In the genomic region with DNA sequence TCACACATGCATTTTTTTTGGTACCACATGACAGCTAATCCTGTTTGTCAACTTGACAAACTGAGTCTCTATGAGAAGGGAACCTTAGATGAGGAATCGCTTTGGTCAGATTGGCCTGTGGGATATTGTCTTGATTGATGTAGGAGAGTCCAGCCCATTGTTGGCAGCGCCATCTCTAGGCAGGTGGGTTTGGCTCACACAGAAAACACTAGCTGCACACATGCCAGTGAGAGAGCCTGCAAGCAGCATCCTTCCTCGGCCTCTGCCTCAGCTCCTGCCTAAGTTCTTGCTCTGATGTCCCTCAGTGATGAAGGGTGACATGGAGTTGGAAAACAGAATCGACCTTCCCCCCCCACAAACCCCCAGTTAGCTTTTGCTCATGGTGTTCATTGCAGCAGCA, we compare ENCODE assay signal across 34 mouse cellular contexts.
"Had no signal": no experiment of that assay in that cellular context is flagged by ENCODE, and none has a peak within 500 bp of the region (broad histone marks: within the 10 kb centered on the region; RNA-seq: fewer than 3 reads in every experiment).

No protein-coding gene starts in this region.

- H3K4me2 ChIP-seq: heart, embryonic 11.5 days; heart, embryonic 12.5 days; heart, embryonic 13.5 days; heart, embryonic 15.5 days; hindbrain, embryonic 12.5 days; hindbrain, embryonic 13.5 days; hindbrain, embryonic 14.5 days; hindbrain, embryonic 15.5 days; intestine, embryonic 15.5 days; kidney, embryonic 15.5 days had no signal

- H3K27me3 ChIP-seq: hindbrain, embryonic 15.5 days had no signal

- H3K9ac ChIP-seq: heart, embryonic 12.5 days; heart, embryonic 13.5 days; heart, embryonic 15.5 days; hindbrain, embryonic 12.5 days; hindbrain, embryonic 13.5 days; hindbrain, embryonic 14.5 days; hindbrain, embryonic 15.5 days; intestine, embryonic 15.5 days; kidney, embryonic 15.5 days had no signal

- ATAC-seq: hindbrain, embryonic 16.5 days; hindbrain, postnatal 0 days; inflammation-experienced regulatory T-cells, adult 6 months; intestine, embryonic 15.5 days; intestine, embryonic 16.5 days; intestine, postnatal 0 days had no signal

- H3K9me3 ChIP-seq: heart, embryonic 15.5 days; hindbrain, embryonic 10.5 days; hindbrain, embryonic 12.5 days; hindbrain, embryonic 15.5 days; intestine, embryonic 15.5 days; kidney, embryonic 15.5 days had no signal

- H3K36me3 ChIP-seq: heart, embryonic 12.5 days; heart, embryonic 13.5 days; heart, embryonic 15.5 days; hindbrain, embryonic 10.5 days; hindbrain, embryonic 12.5 days; hindbrain, embryonic 13.5 days; hindbrain, embryonic 15.5 days; intestine, embryonic 15.5 days; kidney, embryonic 15.5 days had no signal

- H3K4me3 ChIP-seq: heart, embryonic 12.5 days; heart, embryonic 13.5 days; heart, embryonic 15.5 days; hindbrain, embryonic 10.5 days; hindbrain, embryonic 12.5 days; hindbrain, embryonic 13.5 days; hindbrain, embryonic 15.5 days; intestine, embryonic 15.5 days; kidney, embryonic 15.5 days; layer of hippocampus, adult 2 months; left cerebral cortex, adult 2 months had no signal

- DNase-seq: heart, postnatal 10 days; heart, postnatal 14 days; heart, postnatal 36 days; heart, postnatal 4 days; kidney, adult 11 months; kidney, adult 18-20 months; kidney, adult 2 months; kidney, adult 8-10 months; kidney, adult 9 months; kidney, postnatal 10 days; kidney, postnatal 14 days; kidney, postnatal 36 days; kidney, postnatal 4 days; layer of hippocampus, adult 9-11 months; layer of hippocampus, postnatal 36 days had no signal

- H3K27ac ChIP-seq: heart, embryonic 13.5 days; heart, embryonic 15.5 days; hindbrain, embryonic 10.5 days; hindbrain, embryonic 12.5 days; hindbrain, embryonic 13.5 days; hindbrain, embryonic 14.5 days; hindbrain, embryonic 15.5 days; hindbrain, postnatal 0 days; intestine, embryonic 15.5 days; kidney, embryonic 15.5 days; kidney, postnatal 0 days; layer of hippocampus, adult 2 months; left cerebral cortex, adult 2 months had no signal
